Comparison of ENCODE assay signal across 16 mouse cellular contexts in genomic region chr17:29318731-29319250, GRCm38 (mm10). TPM values are rescaled to one million over a fixed set of nuclear protein-coding genes. Genes with fewer than 3 reads are reported as not detected.
DNase-seq lines count a peak whose midpoint lies in the region; ATAC-seq and TF ChIP-seq lines count a peak whose summit lies in the region.
"Had no signal": no experiment of that assay in that cellular context is flagged by ENCODE, and none has a peak within 500 bp of the region (broad histone marks: within the 10 kb centered on the region; RNA-seq: fewer than 3 reads in every experiment).

No protein-coding gene starts in this region.

- H3K27ac ChIP-seq in hindbrain, embryonic 10.5 days: peak overlapping the region; percentile 10
- H3K27ac ChIP-seq in hindbrain, embryonic 16.5 days (ENCODE audit: low read depth, low read length): no peak overlapping the region
- no peak overlapping the region for H3K27ac ChIP-seq in forebrain, embryonic 11.5 days (ENCODE audit: low read depth, low read length)
- H3K27ac ChIP-seq: left cerebral cortex, adult 2 months had no signal

- WGBS in hindbrain, embryonic 10.5 days: 58% methylated on average over 6 of the region's 6 CpGs
- WGBS in hindbrain, embryonic 16.5 days: 48% methylated on average over 6 of the region's 6 CpGs
- 53% methylated on average over 6 of the region's 6 CpGs for WGBS in forebrain, embryonic 11.5 days
- 69% methylated on average over 6 of the region's 6 CpGs for WGBS in lung, adult 2 months

- no peak for DNase-seq in hindbrain, embryonic 10.5 days (ENCODE audit: low spot score)
- DNase-seq in 3T3-L1 (ENCODE audit: low read depth, low spot score) (peak; percentile 34), MEL-GATA-1-ER (ENCODE audit: extremely low read depth, low read depth) (peak; percentile 12)
- DNase-seq in forebrain, embryonic 11.5 days (ENCODE audit: low spot score): no peak
- no peak for DNase-seq in B cell, adult 2 months
- DNase-seq in lung, adult 2 months: no peak
- DNase-seq: cerebellum, postnatal 25 days; kidney, postnatal 36 days; lung, embryonic 14.5 days; midbrain, embryonic 14.5 days; right cerebral cortex, postnatal 4 days; thymus, postnatal 4 days had no signal

- no peak overlapping the region for H3K9ac ChIP-seq in hindbrain, embryonic 16.5 days (ENCODE audit: low read depth, low read length)
- H3K9ac ChIP-seq in forebrain, embryonic 11.5 days (ENCODE audit: low read length): no peak overlapping the region
- H3K9ac ChIP-seq: lung, embryonic 14.5 days had no signal

- TF ChIP-seq CTCF in lung, adult 2 months (IDR thresholded peaks at IDR 0.05; ENCODE audit: insufficient read depth, low read length): no peak

- no peak overlapping the region for H3K4me2 ChIP-seq in hindbrain, embryonic 16.5 days (ENCODE audit: low read length)
- no peak overlapping the region for H3K4me2 ChIP-seq in forebrain, embryonic 11.5 days (ENCODE audit: low read depth, low read length, severe bottlenecking)
- H3K4me2 ChIP-seq: lung, embryonic 14.5 days had no signal

- H3K27me3 ChIP-seq in hindbrain, embryonic 10.5 days (ENCODE audit: insufficient read depth, poor library complexity, severe bottlenecking): peaks cover 53% of the 10 kb centered on the region
- peaks cover 15% of the 10 kb centered on the region for H3K27me3 ChIP-seq in hindbrain, embryonic 16.5 days (replicated peaks; ENCODE audit: control insufficient read depth, insufficient read depth, low read length)
- peaks cover 24% of the 10 kb centered on the region for H3K27me3 ChIP-seq in forebrain, embryonic 11.5 days (ENCODE audit: control insufficient read depth, insufficient read depth, low read length)

- no peak for TF ChIP-seq POLR2A in lung, adult 2 months (IDR thresholded peaks at IDR 0.05; ENCODE audit: borderline replicate concordance, extremely low read depth, low read depth, low read length)

- ATAC-seq in hindbrain, embryonic 16.5 days: no peak
- peak; percentile 65 to 84 for ATAC-seq in hematopoietic stem cell, adult 5-6 weeks (replicated peaks in 1 of 2; ENCODE audit: insufficient read depth in 1 of 2, low FRiP score in 2 of 2, low TSS enrichment in 1 of 2, low read depth in 1 of 2, poor library complexity in 2 of 2, severe bottlenecking in 2 of 2)
- no peak for ATAC-seq in forebrain, embryonic 11.5 days (replicated peaks; ENCODE audit: low FRiP score)
- ATAC-seq: activated CD4-positive, CD25-positive, alpha-beta regulatory T cell, adult 4 months had no signal

- H3K9me3 ChIP-seq in hindbrain, embryonic 10.5 days: no peaks in the 10 kb centered on the region
- H3K9me3 ChIP-seq in hindbrain, embryonic 16.5 days (ENCODE audit: control insufficient read depth, low read length): no peaks in the 10 kb centered on the region
- H3K9me3 ChIP-seq in forebrain, embryonic 11.5 days (ENCODE audit: control insufficient read depth, low read length): no peaks in the 10 kb centered on the region

- no peak overlapping the region for H3K4me3 ChIP-seq in hindbrain, embryonic 10.5 days
- no peak overlapping the region for H3K4me3 ChIP-seq in hindbrain, embryonic 16.5 days (ENCODE audit: low read length)
- H3K4me3 ChIP-seq in forebrain, embryonic 11.5 days (ENCODE audit: low read depth, low read length): no peak overlapping the region
- H3K4me3 ChIP-seq in lung, adult 2 months (replicated peaks; ENCODE audit: extremely low read depth, low read depth, low read length): no peak overlapping the region
- H3K4me3 ChIP-seq: left cerebral cortex, adult 2 months had no signal

- no peaks in the 10 kb centered on the region for H3K36me3 ChIP-seq in hindbrain, embryonic 10.5 days
- H3K36me3 ChIP-seq in hindbrain, embryonic 16.5 days (ENCODE audit: control insufficient read depth, insufficient read depth, low read length): no peaks in the 10 kb centered on the region
- no peaks in the 10 kb centered on the region for H3K36me3 ChIP-seq in forebrain, embryonic 11.5 days (ENCODE audit: control insufficient read depth, insufficient read depth, low read length)

- peaks cover 57% of the 10 kb centered on the region for H3K4me1 ChIP-seq in hindbrain, embryonic 10.5 days (replicated peaks)
- no peaks in the 10 kb centered on the region for H3K4me1 ChIP-seq in hindbrain, embryonic 16.5 days (ENCODE audit: control insufficient read depth, insufficient read depth, low read depth, low read length)
- H3K4me1 ChIP-seq in forebrain, embryonic 11.5 days (replicated peaks; ENCODE audit: control insufficient read depth, insufficient read depth, low read length): no peaks in the 10 kb centered on the region
- no peaks in the 10 kb centered on the region for H3K4me1 ChIP-seq in lung, adult 2 months (ENCODE audit: control insufficient read depth, insufficient read depth, low read length)

RNA-seq across cellular contexts. Expression of gene Pi16, which starts 1.3 kb away (rescaled TPM):
- polyA plus RNA-seq in hindbrain, embryonic 10.5 days (2016; fragmentation: Nextera tagmentation; extraction: Ambion mirVana): 0.71 and 1.1 TPM in 2 replicates
- 2.0 and 2.4 TPM in 2 replicates for polyA plus RNA-seq in hindbrain, embryonic 16.5 days (2015; fragmentation: Nextera tagmentation; extraction: Ambion mirVana)
- total RNA-seq in hematopoietic stem cell, adult 5-6 weeks (2017): 1.8 and 10.4 TPM in 2 replicates
- polyA plus RNA-seq in forebrain, embryonic 11.5 days (2014; fragmentation: Nextera tagmentation; extraction: Ambion mirVana): 0.59 and 0.72 TPM in 2 replicates
- 46.8 and 47.3 TPM in 2 replicates for polyA plus RNA-seq in lung, adult 2 months (2012; rRNA removed)

RNA-seq across cellular contexts. Expression of gene Mtch1, which starts 28.9 kb away (rescaled TPM):
- polyA plus RNA-seq in hindbrain, embryonic 10.5 days (2016; fragmentation: Nextera tagmentation; extraction: Ambion mirVana): 338 and 391 TPM in 2 replicates
- polyA plus RNA-seq in hindbrain, embryonic 16.5 days (2015; fragmentation: Nextera tagmentation; extraction: Ambion mirVana): 328 and 463 TPM in 2 replicates
- 60.6 and 87.5 TPM in 2 replicates for total RNA-seq in hematopoietic stem cell, adult 5-6 weeks (2017)
- polyA plus RNA-seq in forebrain, embryonic 11.5 days (2014; fragmentation: Nextera tagmentation; extraction: Ambion mirVana): 332 and 420 TPM in 2 replicates
- polyA plus RNA-seq in lung, adult 2 months (2012; rRNA removed): 413 and 456 TPM in 2 replicates

RNA-seq across cellular contexts. Expression of gene Fgd2, which starts 41.9 kb away (rescaled TPM):
- polyA plus RNA-seq in hindbrain, embryonic 10.5 days (2016; fragmentation: Nextera tagmentation; extraction: Ambion mirVana): 5.9 and 7.5 TPM in 2 replicates
- polyA plus RNA-seq in hindbrain, embryonic 16.5 days (2015; fragmentation: Nextera tagmentation; extraction: Ambion mirVana): 6.5 and 9.1 TPM in 2 replicates
- 36.9 and 54.2 TPM in 2 replicates for total RNA-seq in hematopoietic stem cell, adult 5-6 weeks (2017)
- polyA plus RNA-seq in forebrain, embryonic 11.5 days (2014; fragmentation: Nextera tagmentation; extraction: Ambion mirVana): 2.4 TPM in 2 replicates
- polyA plus RNA-seq in lung, adult 2 months (2012; rRNA removed): 44.3 and 53.7 TPM in 2 replicates

RNA-seq across cellular contexts. Expression of gene BC004004, which starts 50.2 kb away (rescaled TPM):
- polyA plus RNA-seq in hindbrain, embryonic 10.5 days (2016; fragmentation: Nextera tagmentation; extraction: Ambion mirVana): 58.7 and 68.6 TPM in 2 replicates
- 118 and 123 TPM in 2 replicates for polyA plus RNA-seq in hindbrain, embryonic 16.5 days (2015; fragmentation: Nextera tagmentation; extraction: Ambion mirVana)
- 77.2 and 109 TPM in 2 replicates for total RNA-seq in hematopoietic stem cell, adult 5-6 weeks (2017)
- 58.2 and 61.5 TPM in 2 replicates for polyA plus RNA-seq in forebrain, embryonic 11.5 days (2014; fragmentation: Nextera tagmentation; extraction: Ambion mirVana)
- 56.5 and 70.8 TPM in 2 replicates for polyA plus RNA-seq in lung, adult 2 months (2012; rRNA removed)

RNA-seq across cellular contexts. Expression of gene Ppil1, which starts 54.8 kb away (rescaled TPM):
- polyA plus RNA-seq in hindbrain, embryonic 10.5 days (2016; fragmentation: Nextera tagmentation; extraction: Ambion mirVana): 173 and 211 TPM in 2 replicates
- polyA plus RNA-seq in hindbrain, embryonic 16.5 days (2015; fragmentation: Nextera tagmentation; extraction: Ambion mirVana): 105 and 113 TPM in 2 replicates
- 68.8 and 69.8 TPM in 2 replicates for total RNA-seq in hematopoietic stem cell, adult 5-6 weeks (2017)
- 180 and 188 TPM in 2 replicates for polyA plus RNA-seq in forebrain, embryonic 11.5 days (2014; fragmentation: Nextera tagmentation; extraction: Ambion mirVana)
- polyA plus RNA-seq in lung, adult 2 months (2012; rRNA removed): 18.7 and 20.7 TPM in 2 replicates

Comparison
In these comparisons a context has a peak if more than half of its experiments do, and no peak if none do; other contexts are left out.
1. DNase-seq: peak in 3T3-L1 (single experiment) and MEL-GATA-1-ER (single experiment); none in hindbrain, embryonic 10.5 days (single experiment), forebrain, embryonic 11.5 days (single experiment), B cell, adult 2 months (0 of 2) and lung, adult 2 months (single experiment).
2. ATAC-seq: peak in hematopoietic stem cell, adult 5-6 weeks (2 of 2); none in hindbrain, embryonic 16.5 days (single experiment) and forebrain, embryonic 11.5 days (single experiment).
3. RNA of gene Pi16, which starts 1.3 kb away (polyA plus RNA-seq): 46.8 to 47.3 TPM in lung, adult 2 months; 2.0 to 2.4 TPM in hindbrain, embryonic 16.5 days, 0.71 to 1.1 TPM in hindbrain, embryonic 10.5 days and 0.59 to 0.72 TPM in forebrain, embryonic 11.5 days; every median in the first group is over 10 times any median in the second.